Mouse (Mus musculus) spleen, adult 2 months (tissue): ENCODE data around the gene Tbc1d1.

ENCODE experiments used
- CTCF ChIP-seq: fragments of 200-500 bp; IDR thresholded peaks from 2 replicates; pipeline ENCODE4 v1.5.1; 2011; ENCODE audit warnings: mild to moderate bottlenecking, inconsistent platforms; ENCODE audit not compliant: insufficient read depth, insufficient read length, insufficient replicate concordance; ENCODE audit errors: extremely low read depth
- POLR2A ChIP-seq: fragments of 200-500 bp; IDR thresholded peaks from 2 replicates; pipeline ENCODE4 v1.6.1; 2011; ENCODE audit warnings: low read depth, low read length, inconsistent platforms

DNA sequence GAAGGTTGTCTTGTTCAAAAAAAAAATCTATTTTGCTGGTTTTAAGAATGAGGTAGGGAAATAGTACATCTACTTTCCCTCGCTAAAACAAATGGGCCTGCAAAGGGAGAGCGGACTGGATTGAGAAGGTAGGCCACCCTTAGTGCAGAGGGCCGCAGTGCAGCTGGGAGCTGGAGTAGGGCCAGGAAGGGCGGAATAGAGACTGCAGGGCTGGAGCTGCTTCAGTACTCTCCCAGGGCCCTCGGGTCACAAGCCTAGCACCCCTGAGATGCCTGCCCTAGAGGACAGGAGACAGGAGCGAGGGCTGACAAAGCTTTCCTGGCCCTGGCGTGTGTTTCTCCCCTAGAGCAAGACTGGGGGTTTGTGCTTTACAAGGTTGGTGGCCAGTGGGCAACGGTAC lies 192.7 kb downstream of the Tbc1d1 start:
- TF ChIP-seq CTCF (no peak), POLR2A (no peak)
